Mouse (Mus musculus): ENCODE measurements around the gene Olfr1030.
"Not testable (repeated sequence)": the region's sequence is repeated elsewhere in the genome, so short reads cannot be mapped to it uniquely, and the experiment has no call there.

Olfr1030 gene

DNA sequence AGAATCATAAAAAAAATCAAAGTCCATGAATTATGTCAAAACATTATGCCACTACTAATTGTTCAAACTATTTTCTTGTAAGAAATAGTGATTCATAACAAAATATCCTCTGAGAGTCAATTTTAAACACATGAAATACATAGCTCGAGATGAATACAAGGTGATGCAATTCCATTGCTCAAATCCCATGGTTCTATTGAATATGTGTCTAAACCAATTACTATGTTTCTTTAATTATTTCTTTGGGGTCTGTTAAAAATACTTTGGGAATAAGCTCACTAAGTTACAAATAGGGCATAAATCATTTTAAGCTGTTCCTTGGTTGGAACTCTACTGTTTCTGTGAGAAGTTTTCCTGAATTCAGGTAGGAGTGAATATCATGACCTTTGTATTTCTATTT, at the start of gene Olfr1030:
Olfr1030 (plus strand) TSS at position 301 of the 400 bp plus-strand sequence.
- in situ Hi-C loops (cut with MboI; ENCODE audit: unreplicated experiment in 2 of 2), result no loop called here

DNA sequence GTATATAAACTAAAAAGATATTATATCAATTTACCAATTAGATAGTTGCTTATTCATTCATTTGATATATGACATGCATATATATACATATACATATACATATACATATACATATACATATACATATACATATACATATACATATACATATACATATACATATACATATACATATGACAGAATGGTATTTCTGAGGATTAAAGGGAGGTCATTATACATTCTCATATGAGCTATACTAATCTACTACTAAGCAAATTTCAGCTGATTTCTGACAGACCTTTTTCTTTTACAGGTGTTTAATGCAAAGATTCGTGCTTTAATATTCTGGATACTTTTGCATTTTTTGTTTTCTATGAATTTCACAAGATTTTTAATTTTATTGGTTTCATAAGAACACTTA, 28.9 kb upstream of the Olfr1030 start, which contains the start of gene Olfr1028:
Olfr1028 (plus strand) TSS at position 301 of the 400 bp plus-strand sequence.
- in situ Hi-C loops (cut with MboI; ENCODE audit: unreplicated experiment in 2 of 2), result no loop called here

- in situ Hi-C loops (cut with MboI; ENCODE audit: unreplicated experiment in 2 of 2), result no loop called here
Observed at GRCm38 (mm10) chr2:85973595-85973994, 5.5 kb upstream of the Olfr1030 start, which contains the start of gene Olfr1029. Gene Olfr1029, plus strand, starts transcription at chr2:85973895.

DNA sequence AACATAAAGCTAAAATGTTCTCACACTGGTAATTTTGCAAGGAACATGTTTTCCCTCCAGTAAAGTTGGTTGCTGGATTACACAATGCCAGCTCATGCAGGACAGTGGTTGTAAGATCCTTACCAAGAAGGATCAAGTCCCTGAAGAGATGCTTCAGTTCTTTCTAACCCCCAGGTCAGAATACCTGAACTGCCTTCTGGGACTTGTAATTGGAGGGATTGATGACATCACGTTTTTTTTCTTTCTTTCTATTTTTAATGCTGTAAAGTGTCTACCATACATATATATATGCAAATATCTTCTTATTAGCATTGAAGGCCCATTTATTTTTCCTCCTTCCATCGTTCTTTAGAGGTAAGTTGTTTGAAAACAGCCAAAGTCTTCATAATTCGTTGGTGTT, 10.9 kb downstream of the Olfr1030 start, which contains the start of gene Olfr1031:
Olfr1031 (plus strand) TSS at position 301 of the 400 bp plus-strand sequence.
- in situ Hi-C loops (cut with MboI; ENCODE audit: unreplicated experiment in 2 of 2), result no loop called here

GRCm38 (mm10) chr2:86005240-86005639, 26.2 kb downstream of the Olfr1030 start, which contains the start of gene Olfr1032:
Gene Olfr1032, plus strand, starts transcription at chr2:86005540.
- in situ Hi-C loops (cut with MboI; ENCODE audit: unreplicated experiment in 2 of 2), result no loop called here

- in situ Hi-C loops (cut with MboI; ENCODE audit: unreplicated experiment in 2 of 2), result not testable (repeated sequence)
Observed at GRCm38 (mm10) chr2:86020406-86020805, 41.3 kb downstream of the Olfr1030 start, which contains the start of gene Olfr1033. Gene Olfr1033, plus strand, starts transcription at chr2:86020633.

DNA sequence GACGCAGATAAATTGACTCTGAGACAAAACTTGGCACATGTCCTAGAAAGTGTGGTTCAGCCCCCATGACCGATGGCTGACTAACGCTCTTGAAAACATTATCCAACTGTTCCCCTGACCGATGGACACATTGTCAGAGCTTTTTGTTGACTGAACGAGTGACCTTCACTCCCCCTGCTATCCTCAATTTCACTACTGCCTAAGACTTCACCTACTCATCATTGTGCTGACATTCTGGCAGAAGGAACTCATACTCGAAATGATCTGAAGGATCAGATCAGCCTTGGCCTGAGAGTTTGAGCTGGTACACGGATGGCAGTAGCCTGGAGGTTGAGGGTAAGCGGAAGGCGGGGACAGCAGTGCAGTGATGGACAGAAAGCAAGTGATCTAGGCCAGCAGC, 42.4 kb downstream of the Olfr1030 start:
- in situ Hi-C loops (cut with MboI; ENCODE audit: unreplicated experiment in 2 of 2), result not testable (repeated sequence)
